Mouse (Mus musculus) gastrocnemius, adult 8-10 months (tissue): ENCODE results near the gene Polr3gl. TPM values are rescaled to one million over a fixed set of nuclear protein-coding genes. Genes with fewer than 3 reads are reported as not detected.
"Not testable (repeated sequence)": the region's sequence is repeated elsewhere in the genome, so short reads cannot be mapped to it uniquely, and the experiment has no call there.

Experiments
- DNase-seq, 2 experiments: peaks; one replicate each; pipeline ENCODE4 v3.0.0; 2022; ENCODE audit warnings: low spot score in 2 of 2
- total RNA-seq, 4 experiments: library from RNA; stranded (reverse); gene quantifications; 2 replicates each; pipeline ENCODE4 v1.2.4; 2022

Polr3gl gene
- 10 to 100 TPM; 39.8 to 59.8 (median 51.8) TPM for total RNA-seq

DNA sequence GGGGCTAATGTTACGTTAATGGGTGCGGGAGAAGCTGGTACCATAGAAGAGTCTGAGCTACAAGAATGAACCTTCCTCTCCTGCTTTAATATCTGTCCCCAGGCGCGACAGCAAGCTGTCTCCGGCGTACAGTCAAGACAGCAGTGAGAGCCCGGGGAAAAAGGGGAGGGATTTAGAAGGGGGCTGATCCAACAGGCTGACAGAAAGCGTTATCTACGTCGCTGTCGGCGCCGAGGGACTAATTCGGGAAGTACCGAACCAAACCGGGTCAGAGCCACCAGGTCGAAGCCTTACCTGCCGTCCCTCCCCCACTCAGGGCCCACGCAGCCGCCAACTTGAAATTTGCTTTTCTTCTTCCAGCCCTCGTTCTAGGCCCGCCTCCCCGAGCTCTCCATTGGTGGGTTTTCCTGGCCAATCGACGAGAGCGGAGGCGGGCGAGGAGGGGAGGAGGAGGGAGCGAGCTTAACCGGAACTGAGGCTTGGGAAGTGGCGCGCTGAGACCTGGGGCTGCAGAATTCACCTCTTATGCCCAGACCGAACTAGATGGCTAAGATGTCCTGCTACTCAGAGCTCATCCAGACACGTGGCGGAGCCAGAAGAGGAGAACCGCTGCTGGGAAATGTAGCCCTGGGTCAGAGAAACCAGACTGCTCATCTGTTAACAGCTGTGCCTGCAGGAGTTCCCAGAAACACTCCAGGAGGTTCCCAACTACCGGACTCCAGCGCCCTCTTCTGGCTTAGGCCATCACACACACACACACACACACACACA lies at the start of gene Polr3gl:
Gene Polr3gl, minus strand, starts transcription at position 392 of the 771 bp plus-strand sequence.
- peak; percentile 90 to 91 for DNase-seq

DNA sequence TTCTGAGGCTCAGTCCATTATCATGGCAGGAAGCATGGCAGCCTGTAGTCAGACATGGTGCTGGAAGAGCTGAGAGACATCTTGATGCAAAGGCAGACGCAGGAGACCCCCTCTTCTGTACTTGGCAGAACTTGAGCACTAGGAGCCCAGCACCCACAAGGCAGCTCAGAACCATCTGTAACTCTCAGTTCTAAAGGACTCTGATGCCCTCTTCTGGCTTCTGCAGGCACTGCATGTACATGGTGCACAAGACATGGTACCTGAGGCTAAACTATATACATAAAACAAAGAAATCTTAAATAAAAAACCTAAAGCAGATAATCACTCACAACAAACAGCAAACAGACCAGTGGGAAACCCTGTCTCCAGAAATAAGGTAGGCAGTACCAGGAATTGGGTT lies 45.2 kb upstream of the Polr3gl start:
- DNase-seq: peak; percentile 26 to 39

GRCm38 (mm10) chr3:96636448-96636847 lies 42.5 kb upstream of the Polr3gl start:
- DNase-seq: no peak

GRCm38 (mm10) chr3:96635906-96636305 lies 41.9 kb upstream of the Polr3gl start:
- no peak for DNase-seq

DNA sequence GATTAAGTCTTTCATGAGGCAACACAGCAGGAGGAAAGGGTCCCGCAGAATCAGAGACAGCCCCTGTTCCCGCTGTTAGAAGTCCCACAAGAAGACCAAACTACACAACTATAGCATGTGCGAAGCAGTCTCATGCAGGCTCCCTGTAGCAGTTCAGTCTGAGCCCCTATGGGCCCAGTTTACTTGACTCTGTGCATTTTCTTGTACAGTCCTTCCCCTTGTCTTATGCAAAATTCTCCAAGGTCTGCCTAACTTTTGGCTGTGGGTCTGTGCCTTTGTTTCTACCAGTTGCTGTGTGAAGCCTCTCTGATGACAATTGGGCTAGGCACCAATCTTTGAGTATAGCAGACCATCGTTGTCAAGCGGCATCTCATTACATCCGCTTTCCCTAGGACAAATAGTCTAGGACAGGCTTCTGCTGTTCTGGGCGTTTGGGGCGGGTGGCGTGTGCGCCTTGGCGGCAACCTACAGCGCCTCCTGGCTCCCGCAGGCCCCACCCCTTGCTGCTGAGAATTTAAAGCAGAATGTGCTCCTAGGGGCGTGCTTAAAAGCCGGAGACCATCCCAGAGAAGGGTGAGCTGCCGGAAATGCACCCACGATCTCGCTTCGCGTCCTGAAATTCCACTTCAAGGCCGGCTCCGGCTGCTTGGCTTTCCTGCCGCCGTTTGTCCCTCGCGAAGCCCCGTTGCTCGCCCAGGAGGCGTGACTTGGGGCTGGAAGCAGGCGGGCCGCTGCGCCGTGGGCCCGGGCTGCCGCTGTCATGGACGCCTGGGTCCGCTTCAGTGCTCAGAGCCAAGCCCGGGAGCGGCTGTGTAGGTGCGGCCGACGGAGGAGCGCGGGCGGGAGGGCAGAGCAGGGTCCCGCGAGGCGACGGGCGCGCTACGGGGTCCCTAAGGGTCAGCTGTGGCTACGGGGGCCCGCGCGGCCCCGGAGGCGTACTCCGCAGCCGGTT lies 41.2 kb upstream of the Polr3gl start, which contains the start of the genes Pex11b and Gm42957:
Gene Pex11b, plus strand, starts transcription at position 449 of the 952 bp plus-strand sequence.
Gene Gm42957, plus strand, starts transcription at position 547 of the 952 bp plus-strand sequence.
- DNase-seq: peak; percentile 70 to 77

DNA sequence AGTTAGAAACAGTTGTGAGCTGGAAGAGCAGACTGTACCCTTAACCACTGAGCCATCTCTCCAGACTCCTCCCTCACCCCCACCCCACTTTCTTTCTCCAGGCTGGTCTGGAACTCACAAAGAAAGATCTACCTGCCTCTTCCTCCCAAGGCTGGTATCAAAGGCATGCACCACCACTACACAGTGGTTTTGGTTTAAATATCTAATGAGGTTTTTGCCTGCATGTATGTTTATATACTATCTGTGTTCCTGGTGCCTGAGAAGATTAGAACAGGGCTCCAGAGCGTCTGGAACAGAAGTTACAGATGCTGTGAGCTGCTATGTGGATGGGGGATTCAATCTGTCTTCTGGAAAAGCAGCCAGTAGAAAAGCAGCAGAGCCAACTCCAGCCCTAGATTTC lies 40.0 kb upstream of the Polr3gl start:
- no peak for DNase-seq

- no peak for DNase-seq
Observed at GRCm38 (mm10) chr3:96632058-96632457, 38.1 kb upstream of the Polr3gl start.

DNA sequence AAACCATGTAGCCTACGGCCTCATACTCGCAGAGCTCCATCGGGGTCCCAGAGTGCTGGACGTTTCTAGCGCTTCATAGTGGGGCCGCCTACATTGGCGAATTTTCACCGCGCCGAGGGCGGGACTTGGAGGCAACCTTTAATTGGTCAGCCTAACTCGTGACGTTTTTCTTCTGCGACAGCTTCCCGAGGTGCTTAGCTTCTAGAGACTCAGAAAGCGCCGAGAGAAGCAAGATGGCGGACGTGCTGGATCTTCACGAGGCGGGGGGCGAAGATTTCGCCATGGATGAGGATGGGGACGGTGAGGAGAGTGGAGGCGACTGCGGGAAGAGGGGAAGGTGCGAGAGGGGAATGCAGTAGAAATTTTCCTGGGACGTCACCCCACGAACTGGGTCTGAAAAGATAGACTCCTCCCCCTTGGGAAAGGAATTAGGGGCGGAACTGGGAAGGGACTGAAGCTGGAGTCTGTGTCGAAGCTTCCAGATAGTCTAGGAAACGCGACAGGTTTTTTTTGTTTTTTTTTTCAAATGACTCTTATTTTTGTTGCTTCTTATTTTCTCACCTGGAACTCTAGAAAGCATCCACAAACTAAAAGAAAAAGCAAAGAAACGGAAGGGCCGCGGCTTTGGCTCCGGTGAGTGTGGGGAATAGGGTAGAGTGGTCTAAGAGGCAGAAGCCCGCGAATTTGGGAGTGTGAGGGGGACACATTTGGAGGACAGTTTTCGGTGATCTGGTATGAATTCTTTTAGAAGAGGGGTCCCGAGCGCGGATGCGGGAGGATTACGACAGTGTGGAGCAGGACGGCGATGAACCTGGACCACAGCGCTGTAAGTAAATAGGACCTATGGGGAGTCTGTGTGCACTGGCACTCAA lies 36.0 kb upstream of the Polr3gl start, which contains the start of gene Rbm8a:
Gene Rbm8a, plus strand, starts transcription at position 205 of the 872 bp plus-strand sequence.
- DNase-seq: peak; percentile 93 to 94

DNA sequence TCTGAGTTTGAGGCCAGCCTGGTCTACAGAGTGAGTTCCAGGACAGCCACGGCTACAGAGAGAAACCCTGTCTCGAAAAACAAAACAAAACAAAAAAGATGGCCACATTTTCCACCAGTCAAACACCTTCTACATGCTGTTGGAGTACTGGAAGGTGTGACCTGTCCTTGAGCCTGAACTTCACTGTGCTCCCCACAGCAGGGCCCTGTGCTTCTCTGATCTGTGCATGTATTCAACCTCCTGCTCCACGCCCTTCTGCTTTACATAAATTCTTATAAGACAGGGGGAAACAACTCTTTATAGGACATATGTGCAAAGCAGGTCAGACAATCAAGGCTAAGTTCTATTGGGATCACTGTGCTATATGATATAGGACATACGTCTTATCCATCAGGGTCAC lies 29.2 kb upstream of the Polr3gl start:
- no peak for DNase-seq

DNA sequence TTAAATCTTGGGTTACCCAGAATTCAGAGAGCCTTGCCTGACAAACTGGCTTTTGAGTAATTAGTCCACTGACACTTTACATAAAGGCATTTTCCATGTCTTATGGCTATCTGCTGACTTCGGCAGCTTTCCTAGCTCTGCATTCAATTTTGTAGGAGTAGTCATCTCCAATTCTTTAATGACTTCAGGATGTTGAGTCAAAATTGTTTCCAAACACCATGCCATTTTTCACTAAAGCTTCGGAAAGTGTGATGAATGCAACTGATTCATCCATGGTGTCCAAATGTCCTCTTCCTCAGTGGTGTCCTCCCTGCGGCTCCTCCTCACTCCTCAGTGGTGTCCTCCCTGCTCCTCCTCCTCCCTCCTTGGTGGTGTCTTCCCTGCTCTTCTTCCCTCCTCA lies 24.0 kb upstream of the Polr3gl start:
- DNase-seq: no peak

DNA sequence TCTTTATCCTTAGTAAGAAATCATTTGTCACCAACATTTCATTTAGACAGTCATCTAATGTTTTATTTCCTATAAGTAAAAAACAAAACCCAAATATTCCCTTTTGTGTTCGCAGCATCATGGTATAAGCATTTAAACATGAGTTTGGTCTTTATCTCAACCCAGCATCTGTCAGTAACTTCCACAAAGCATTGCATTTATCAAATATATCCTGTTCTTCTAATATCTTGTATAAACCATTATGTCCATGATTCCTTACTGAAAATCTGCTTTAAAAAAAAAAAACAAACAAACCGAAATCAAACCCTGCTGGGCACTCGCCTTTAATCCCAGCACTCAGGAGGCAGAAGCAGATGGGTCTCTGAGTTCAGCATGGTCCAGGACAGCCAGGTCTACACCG lies 12.6 kb upstream of the Polr3gl start:
- no peak for DNase-seq

DNA sequence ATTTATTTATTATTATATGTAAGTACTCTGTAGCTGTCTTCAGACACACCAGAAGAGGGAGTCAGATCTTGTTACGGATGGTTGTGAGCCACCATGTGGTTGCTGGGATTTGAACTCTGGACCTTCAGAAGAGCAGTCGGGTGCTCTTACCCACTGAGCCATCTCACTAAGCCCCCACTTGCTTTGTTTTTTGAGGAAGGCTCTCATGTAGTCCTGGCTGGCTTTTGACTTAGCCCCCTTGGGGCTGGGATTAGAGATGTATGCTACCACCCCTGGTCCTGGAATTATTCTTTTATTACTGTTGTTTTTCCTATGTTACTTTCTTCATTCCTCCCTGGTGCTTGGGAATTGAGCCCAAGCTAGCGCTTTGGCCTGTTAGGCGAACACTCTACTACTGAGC lies 12.0 kb upstream of the Polr3gl start:
- DNase-seq: not testable (repeated sequence)

GRCm38 (mm10) chr3:96603311-96603710 lies 9.3 kb upstream of the Polr3gl start:
- DNase-seq: no peak

GRCm38 (mm10) chr3:96602704-96603084 lies 8.7 kb upstream of the Polr3gl start:
- DNase-seq: no peak

DNA sequence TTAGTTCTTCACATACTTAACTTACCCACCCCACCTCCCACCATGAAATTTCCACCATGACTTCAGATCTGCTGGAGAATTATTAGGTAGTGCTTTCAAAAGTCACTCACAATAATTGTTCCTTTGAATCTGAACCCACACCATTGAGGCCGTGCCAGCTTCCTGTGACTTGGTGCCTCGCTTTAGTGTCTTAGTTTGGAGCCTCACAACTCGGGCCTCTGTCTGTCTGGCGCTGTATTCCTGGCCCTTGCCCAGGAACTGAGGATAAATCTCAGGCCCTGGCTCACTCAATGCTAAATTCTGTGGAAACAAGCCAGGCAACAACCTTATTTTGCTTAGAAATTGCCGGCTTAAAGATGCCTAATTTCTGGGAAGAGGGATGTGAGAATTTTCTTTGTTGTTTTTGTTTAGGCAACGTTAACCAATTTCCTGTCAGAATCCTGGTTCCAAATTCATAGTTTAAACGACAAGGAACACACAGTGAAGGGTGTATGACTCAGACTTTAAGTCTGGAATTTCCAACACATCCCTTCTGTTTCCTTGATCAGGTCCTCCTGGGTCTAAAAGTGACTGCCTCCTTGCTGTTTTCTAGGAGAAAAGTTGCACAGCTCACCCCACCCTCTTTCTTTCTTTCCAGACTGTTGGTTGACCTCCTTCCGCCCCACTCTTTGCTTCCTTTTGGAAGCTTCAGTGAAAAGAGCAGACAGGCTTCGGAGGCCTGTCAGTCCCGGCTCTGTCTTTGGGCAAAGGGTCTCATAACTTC lies 8.1 kb upstream of the Polr3gl start:
- DNase-seq: peak in 1 of 2 experiments; percentile 28

- DNase-seq: peak; percentile 53 to 60
Observed at GRCm38 (mm10) chr3:96601251-96601787, 7.3 kb upstream of the Polr3gl start.

GRCm38 (mm10) chr3:96600639-96601250 lies 6.8 kb upstream of the Polr3gl start, which contains the start of gene Lix1l:
Gene Lix1l (plus strand): TSS chr3:96601149.
- peak; percentile 87 to 92 for DNase-seq

DNA sequence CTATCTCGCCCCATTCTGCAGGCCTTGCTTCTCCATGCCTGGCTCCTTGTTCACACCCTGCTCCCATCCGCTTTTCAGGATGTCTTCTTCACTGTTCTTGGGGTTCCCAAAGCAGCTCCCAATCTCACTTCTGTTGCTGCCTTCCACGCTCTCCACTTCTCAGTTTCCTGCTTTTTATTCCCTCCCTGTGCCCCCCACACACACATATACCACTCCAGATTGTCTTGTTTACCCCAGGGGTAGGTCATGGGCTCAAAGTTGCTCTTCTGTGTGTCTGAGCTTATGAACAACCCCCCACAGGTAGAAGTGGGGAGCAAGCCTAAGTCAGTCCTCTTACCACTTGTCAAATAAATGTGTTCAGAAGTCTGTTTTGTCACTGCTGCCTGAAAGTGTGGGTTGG lies 5.4 kb upstream of the Polr3gl start:
- no peak for DNase-seq

GRCm38 (mm10) chr3:96599069-96599393 lies 5.0 kb upstream of the Polr3gl start:
- DNase-seq: no peak
